Mouse (Mus musculus) activated CD4-positive, CD25-positive, alpha-beta regulatory T cell, adult 4 months (primary cell): ENCODE data around the gene Gp1bb. TPM values are rescaled to one million over a fixed set of nuclear protein-coding genes. Genes with fewer than 3 reads are reported as not detected.

Source experiments
- ATAC-seq: one replicate; pipeline ENCODE4 v1.8.0; 2017
- polyA plus RNA-seq, 2 experiments: library from polyadenylated mRNA; unstranded; fragments of 100-300 nt; shearing (Covaris generic); gene quantifications; one replicate each; pipeline ENCODE4 v1.2.1; 2017

Gp1bb gene
- polyA plus RNA-seq, 2 experiments from 2014 or later, result not detected

GRCm38 (mm10) chr16:18577599-18578160, 44.5 kb downstream of the Gp1bb start:
- no peak for ATAC-seq

GRCm38 (mm10) chr16:18577071-18577470, 45.1 kb downstream of the Gp1bb start:
- ATAC-seq, result no peak

- no peak for ATAC-seq
Measured at GRCm38 (mm10) chr16:18574196-18574595, 48.0 kb downstream of the Gp1bb start.

Other genes starting within 250 kb of the Gp1bb start
- 10 to 100 TPM; 16.2 to 21.6 TPM for gene Txnrd2, start 196.0 kb downstream of the Gp1bb start, polyA plus RNA-seq
- gene Comt, start 195.6 kb downstream of the Gp1bb start, polyA plus RNA-seq, result 10 to 100 TPM; 45.6 to 60.6 TPM
- 10 to 100 TPM; 11.4 to 11.9 TPM for gene Gnb1l, start 123.7 kb downstream of the Gp1bb start, polyA plus RNA-seq
- 1 to 10 TPM; 1.4 to 2.6 TPM for gene Rtl10, start 123.5 kb downstream of the Gp1bb start, polyA plus RNA-seq
- not detected for gene Tbx1, start 31.7 kb downstream of the Gp1bb start, polyA plus RNA-seq
- not detected for gene Gm49601, start 4.0 kb upstream of the Gp1bb start, polyA plus RNA-seq
- gene Sept5, start 7.6 kb upstream of the Gp1bb start, polyA plus RNA-seq, result under 1 TPM; 0.28 to 0.51 TPM
- not detected for gene Cldn5, start 154.4 kb upstream of the Gp1bb start, polyA plus RNA-seq
- gene Ufd1, start 189.4 kb upstream of the Gp1bb start, polyA plus RNA-seq, result 100 to 1,000 TPM; 126 to 139 TPM
- 10 to 100 TPM; 12.2 to 15.1 TPM for gene Cdc45, start 189.6 kb upstream of the Gp1bb start, polyA plus RNA-seq
- 100 to 1,000 TPM in 1 of 2 experiments, 10 to 100 TPM in 1; 78.3 to 102 TPM for gene 2510002D24Rik, start 214.2 kb upstream of the Gp1bb start, polyA plus RNA-seq
- gene Gm28539, start 214.2 kb upstream of the Gp1bb start, polyA plus RNA-seq, result not detected